Mouse (Mus musculus): ENCODE measurements around the gene Foxo1. TPM values are rescaled to one million over a fixed set of nuclear protein-coding genes. Genes with fewer than 3 reads are reported as not detected.

Gene Foxo1
- polyA plus RNA-seq (2012; rRNA removed): 3.1 and 4.0 TPM in 2 replicates

DNA sequence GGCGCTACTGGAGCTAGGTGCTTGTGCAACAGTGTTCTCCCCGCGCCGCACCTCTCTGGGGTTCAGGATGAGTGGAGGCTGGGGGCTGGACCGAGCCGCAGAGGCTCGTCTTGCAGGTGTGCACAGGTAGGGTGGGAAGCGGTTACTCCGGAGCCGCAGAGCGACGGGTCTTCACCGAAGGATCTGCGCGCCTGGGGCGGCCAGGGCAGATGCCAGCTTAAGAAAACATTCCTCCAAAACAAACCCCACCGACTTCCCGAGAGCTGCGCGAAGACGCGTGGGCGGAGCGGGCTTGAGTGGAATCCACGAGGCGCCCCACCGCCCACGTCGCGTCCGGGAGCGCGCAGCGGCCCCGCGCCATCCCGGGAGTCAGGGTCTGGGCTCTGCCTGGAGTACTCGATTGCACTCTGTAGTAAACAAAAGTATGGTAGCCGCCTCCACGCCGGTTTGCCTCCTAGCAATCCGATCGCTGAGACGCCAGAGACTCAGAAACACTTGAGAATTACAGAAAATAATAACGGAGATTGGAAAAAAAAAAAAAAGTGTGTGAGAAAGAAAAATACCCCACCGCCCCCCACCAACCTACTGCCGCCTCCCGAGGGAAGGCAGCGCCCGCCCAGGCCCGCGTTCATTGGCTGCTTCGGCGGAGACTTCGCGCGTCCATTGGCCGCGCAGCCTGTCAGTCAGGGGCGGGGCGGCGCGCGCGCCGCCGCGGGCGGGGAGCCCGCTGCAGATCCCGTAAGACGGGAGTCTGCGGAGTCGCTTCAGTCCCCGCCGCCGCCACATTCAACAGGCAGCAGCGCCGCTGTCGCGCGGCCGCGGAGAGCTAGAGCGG is at the start of gene Foxo1:
Gene Foxo1 (plus strand): TSS at position 685 of the 835 bp plus-strand sequence.

Other genes with a start within 250 kb of the Foxo1 start
- gene Maml3, start 163.3 kb upstream of the Foxo1 start, polyA plus RNA-seq (2012; rRNA removed): 2.3 and 2.5 TPM in 2 replicates